Mouse (Mus musculus): ENCODE measurements around the gene H2-M10.4.

DNA sequence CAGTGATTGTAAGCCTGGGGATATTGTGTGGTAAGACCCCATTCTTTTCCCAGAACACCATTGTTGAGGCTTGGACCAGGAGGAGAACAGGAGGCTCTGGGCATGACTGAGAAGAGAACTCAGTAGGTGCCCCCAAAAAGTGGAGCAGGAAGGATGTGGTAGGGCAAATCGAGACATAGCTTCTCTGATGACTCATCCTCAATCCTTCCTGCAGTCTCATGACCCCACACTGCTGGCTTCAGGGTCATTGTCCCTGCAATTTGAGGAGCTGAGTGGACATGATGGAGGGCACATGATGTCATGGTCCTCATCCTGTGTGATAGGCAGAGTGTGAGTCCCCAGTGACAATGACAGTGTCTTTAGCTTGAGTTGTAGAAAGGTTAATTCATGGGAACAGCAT lies 46.7 kb downstream of the H2-M10.4 start:
- TF ChIP-seq CTCF (IDR thresholded peaks at IDR 0.05; ENCODE audit: control insufficient read depth, insufficient read depth, insufficient read length) (no peak), MAX (IDR thresholded peaks at IDR 0.05) (no peak), MYOG (IDR thresholded peaks at IDR 0.05; ENCODE audit: control insufficient read depth, extremely low read depth, insufficient read length) (no peak), MYOD1 (IDR thresholded peaks at IDR 0.05; ENCODE audit: control insufficient read depth, insufficient read length, low read depth) (no peak)

All from C2C12 (cell line).